Mouse (Mus musculus) neutrophil, adult 5-6 weeks (primary cell): Measurements from ENCODE around the gene Espnl. TPM values are rescaled to one million over a fixed set of nuclear protein-coding genes. Genes with fewer than 3 reads are reported as not detected.
A peak's percentile ranks its signal among the peaks of the same experiment; 100 is the strongest.

Experiments used
- ATAC-seq: fragments of 151-379, 151-347 bp; 2 replicates; pipeline ENCODE4 v1.8.0; 2017; ENCODE audit warnings: mild to moderate bottlenecking, moderate TSS enrichment; ENCODE audit not compliant: insufficient number of reproducible peaks, poor library complexity, low FRiP score, severe bottlenecking; ENCODE audit errors: extremely low read depth
- total RNA-seq: library from RNA; stranded (forward); fragments of 200-1000 nt; gene quantifications from 2 replicates; pipeline ENCODE4 v1.2.3, GENCODE M21; 2017

Espnl gene
- total RNA-seq, 1 experiment from 2014 or later, result 0.12 TPM

DNA sequence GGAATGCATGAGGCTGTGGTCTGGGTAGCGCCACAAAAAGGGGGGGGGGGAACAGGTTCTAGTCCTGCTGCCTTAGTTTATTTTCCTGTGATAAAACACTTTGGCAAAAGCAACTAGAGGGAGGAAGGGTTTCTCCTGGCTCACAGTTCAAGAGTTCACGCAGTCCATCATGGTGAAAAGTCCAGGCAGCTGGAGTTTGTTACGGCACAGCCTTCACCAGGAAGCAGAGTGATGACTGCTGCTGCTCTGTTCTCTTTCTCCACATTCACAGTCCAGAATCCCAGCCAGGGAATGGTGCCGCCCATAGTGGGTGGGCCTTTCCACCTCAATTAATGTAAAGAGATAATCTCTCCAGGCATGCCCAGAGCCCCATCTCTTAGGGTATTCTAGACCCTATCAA lies 9.6 kb upstream of the Espnl start:
- no peak for ATAC-seq

DNA sequence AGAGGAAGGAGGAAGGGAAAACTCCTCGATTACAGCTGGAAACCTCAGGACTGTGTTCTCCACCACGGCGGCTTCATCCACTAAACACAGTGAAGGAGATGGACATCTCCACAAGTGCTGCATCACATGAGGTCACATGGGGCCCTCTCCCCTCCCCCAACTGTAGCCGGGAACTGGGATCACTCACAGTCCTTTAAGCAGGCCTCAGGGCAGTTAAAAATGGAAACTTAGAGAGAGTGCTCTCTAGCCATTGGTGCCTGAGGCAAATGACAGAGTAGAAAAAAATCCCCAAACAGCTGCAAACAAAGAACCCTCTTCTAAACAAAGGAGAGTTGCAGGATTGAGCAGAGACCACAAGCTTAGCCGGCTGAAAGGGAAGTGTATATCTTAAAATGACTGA lies 8.6 kb upstream of the Espnl start:
- ATAC-seq, result no peak

DNA sequence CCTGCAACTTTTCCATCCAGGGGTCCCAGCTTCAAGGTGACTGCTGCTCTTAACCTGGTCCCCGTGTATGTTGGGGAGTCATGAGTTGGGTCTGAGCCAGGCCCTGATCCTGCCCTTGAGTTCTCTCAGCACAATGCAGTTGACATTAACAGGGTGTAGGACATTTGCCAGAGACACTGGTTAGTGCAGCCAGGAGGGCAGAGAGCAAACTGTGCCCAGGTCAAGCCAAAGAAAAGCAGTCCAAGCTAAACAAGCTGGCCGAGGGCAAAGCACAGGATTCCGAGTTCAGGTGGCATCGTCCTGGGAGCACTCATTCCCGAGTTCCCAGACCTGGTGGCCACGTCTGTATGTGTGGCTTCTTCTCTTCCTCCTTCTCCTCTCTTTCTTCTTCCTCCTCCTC lies 4.2 kb upstream of the Espnl start:
- ATAC-seq, result no peak

DNA sequence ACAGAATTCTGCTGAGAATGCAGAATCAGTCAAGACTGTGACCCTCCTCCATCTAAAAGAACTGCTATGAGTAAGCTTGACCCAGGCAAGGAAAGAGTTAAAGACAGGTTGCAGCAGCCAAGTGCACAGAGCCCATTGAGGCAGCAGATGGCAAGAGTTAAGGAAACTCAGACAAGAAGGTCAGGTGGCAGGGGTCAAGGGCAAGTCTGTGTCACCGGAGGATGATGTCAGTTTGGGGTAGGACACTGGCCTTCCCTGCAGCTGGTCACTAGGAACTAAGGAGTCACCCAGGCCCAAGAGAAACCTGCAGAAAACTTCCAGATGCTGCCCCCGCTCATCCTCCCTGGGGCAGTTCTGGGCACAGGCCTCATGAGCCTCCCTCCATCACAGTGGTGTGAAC lies 2.8 kb downstream of the Espnl start:
- no peak for ATAC-seq

DNA sequence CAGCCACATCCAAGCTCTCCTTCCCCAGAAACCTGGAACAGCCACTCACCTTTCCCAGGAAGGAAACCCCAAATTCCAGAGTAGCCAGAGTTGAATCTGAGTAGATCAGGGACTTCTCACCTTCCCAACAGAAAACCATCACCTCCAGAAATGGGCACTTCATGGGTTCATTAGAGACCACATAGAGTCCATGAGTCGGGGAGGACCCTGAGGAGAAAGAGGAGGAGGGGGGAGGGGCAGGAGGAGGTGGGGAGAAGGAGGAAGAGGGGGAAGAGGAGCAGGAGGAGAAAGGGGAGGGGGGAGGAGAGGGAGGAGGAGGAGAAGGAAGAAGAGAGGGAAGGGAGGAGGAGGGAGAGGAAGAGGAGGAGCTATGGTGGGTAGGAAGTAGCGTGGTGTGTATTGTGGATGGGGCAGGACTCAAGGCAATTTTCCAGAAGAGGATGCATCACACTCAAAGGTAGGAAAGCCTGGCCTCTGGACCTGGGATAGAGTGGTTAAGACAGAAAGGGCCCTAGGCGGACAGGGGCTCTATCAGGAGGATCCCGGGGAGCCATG lies 3.7 kb downstream of the Espnl start:
- ATAC-seq, result no peak

DNA sequence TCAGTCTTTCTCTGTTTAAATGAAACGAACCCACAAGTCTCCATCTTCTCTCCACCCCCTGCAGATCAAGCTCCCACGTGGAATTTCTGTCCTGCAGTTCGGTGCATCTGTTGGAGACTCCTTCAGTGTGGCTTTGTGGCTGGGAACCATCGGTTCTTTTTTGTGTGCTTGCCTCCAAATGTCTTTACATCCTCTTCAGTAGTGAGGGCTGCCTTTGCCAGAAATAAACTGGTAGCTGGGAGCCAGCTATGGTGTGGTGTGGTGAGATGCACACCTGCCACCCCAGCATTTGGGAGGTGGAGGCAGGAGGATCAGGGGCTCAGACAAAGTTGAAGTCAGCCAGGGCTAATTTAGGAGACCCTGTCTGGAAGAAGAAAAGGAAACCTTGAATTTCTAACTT lies 10.2 kb downstream of the Espnl start:
- no peak for ATAC-seq

DNA sequence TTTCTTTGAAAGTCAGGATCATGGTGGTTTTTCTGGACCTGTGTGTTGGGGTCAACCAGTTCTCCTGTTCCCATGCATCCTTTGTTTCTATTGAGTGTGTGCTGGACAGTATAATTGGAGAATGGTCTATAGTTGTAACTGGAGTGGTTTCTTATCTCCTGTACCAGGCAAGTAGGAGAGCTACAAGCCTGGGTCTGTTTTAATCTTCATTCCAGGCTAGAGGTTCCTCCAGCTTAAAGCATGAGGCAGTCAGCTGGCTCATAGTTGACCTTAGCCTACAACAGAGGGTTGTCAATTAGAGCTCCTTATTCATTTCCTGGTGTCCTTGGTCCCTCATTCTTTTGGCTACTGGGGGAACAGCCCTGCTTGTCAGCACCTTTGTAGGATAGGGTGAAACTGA lies 11.7 kb downstream of the Espnl start:
- no peak for ATAC-seq

DNA sequence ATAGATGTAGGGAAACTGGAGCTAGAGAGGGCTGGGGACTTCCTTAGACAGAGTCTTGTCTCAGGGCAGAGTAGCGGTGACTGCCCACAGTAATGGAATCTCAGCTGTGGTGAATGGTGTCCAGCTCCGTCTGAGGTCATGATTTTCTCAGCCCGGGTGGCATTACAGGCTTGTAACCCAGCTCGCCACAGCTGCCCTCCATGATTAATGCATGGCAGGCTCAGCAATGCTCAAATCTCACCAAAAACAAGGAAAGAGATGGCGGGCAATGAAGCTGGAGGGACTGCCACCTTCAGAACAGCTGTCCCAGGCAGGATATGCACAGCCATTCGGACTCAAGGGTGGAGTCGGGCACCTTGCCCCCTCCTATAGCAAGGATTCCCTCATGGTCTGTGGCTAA lies 15.5 kb downstream of the Espnl start:
- no peak for ATAC-seq

DNA sequence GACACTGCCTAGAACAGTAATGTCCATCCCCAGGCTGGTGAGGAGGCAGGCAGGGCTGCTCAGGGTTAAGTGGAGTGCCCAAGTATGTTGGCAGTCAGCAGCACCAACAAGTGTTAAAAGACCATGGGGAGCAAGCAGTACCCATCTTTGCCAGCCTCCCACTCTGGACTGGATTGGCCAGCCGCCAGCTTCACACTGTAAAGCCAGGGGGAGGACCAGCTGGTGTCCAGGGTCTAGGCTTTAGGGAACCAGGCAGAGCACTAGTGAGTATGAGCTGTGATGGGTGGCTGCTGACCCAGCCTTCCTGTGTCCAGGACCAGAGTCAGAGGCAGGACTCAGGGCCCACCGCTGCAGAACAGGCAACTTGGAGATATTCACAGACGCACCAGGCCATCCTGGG lies 22.1 kb downstream of the Espnl start:
- no peak for ATAC-seq

DNA sequence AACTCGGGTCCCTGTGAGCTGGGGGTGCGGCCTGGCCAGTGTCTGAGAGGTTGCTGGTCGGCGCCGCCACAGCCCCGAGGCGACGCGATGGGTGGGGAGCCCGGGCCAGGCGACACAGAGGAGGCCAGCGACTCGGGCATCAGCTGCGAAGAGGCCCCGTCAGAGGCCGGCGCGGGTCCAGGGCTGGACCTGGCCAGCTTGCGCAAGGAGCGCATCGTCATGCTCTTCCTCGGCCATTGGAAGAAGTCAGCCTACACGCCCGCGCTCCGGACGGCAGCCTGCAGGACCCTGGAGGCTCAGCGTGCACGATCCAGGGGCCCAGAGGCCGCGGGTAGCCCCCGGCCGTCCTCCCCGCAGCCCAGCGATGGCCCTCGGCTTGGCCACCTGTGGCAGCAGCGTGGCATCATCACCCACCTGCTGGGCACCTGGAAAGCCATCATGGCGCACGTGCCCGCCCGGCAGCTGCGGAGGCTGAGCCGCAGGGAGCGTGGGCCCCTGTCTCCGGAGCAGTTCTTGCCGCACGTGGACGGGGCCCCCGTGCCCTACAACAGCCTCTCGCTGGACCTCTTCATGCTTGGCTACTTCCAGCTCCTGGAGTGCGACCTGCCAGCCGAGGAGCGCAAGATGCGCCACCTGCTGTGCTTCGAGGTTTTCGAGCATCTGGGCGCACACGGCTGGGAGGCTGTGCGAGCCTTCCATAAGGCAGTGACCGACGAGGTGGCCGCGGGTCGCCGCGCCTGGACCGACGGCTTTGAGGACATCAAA lies 23.2 kb downstream of the Espnl start:
- ATAC-seq, result no peak

DNA sequence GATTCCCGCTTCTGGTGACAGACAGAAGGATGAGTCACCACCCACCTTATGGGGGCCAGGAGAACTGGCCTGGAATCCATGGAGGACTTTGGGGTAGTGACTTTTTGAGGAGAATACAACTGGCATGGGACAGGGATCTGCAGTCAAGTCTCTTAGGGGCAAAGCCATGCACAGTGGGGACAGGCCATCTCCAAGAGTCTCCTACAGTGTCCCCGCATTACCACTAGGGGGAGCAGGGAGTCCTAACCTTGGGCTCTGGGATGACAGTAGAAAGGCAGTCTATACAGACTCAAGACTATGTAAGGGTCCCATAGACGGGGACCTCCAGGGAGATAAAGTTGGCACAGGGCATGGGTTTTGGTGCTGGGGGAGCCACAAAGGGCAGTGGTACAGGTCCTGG lies 25.0 kb downstream of the Espnl start:
- ATAC-seq, result peak; percentile 52; the same call in 1 of the 2 replicates

DNA sequence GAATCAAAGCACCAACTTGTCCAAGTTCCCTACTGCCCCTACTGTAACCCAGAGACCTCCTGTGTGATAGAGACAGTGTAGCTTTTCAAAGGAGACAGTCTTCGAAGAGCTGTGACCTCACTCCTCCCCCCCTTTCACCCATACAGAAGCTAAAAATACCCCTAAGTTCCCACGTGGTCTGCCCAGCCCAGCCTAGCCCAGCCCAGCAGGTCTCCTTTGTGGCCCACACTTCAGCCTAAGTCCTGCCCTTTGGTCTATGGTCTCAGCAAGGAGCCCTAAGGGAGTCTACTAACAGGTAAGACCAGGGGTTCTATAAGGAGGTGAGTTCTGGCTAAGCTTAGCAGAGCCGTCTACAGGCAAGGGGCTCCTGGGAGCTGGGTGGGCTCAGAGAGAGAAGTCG lies 29.0 kb downstream of the Espnl start, which contains the start of gene Klhl30:
Klhl30 (plus strand) TSS at position 176 of the 400 bp plus-strand sequence.
- ATAC-seq, result no peak

DNA sequence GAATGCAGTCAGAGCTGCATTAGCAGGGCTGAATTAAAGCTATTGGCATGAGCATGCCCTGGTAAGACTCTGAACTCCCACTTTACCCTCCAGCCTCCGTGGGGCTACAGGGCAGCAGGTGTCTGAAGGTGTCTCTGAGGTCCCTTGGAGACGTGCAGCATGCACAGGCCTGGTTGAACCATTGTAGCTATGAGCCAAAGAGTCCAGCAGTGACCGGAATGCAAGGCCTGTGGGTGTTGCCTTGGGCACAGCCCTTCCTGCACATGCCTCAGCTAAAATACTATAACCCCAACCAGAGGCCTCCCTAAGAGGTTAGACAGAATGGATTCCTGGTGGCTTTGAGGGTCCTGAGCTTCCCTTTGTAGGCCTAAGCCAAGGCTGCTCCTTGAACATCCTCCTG lies 29.4 kb downstream of the Espnl start:
- ATAC-seq, result no peak

DNA sequence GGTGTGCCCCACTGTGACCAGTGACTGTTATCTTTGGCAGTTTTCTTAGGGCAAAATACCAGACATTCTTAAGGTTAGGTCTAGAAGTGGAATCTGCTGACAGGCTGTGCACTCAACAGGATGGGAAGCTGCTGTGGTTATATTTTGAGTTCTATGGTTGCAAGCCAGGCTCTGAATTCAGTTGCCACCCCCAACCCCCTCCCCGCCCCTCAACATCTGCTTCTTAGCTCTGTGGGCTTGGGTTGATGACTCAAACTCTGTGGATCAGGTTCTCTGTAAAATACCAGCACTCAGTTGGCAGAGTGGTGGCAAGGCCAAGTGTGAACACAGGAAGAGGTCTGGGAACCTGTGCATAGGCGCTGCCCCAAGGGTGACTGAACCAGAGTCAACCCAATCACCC lies 30.4 kb downstream of the Espnl start:
- ATAC-seq, result no peak

DNA sequence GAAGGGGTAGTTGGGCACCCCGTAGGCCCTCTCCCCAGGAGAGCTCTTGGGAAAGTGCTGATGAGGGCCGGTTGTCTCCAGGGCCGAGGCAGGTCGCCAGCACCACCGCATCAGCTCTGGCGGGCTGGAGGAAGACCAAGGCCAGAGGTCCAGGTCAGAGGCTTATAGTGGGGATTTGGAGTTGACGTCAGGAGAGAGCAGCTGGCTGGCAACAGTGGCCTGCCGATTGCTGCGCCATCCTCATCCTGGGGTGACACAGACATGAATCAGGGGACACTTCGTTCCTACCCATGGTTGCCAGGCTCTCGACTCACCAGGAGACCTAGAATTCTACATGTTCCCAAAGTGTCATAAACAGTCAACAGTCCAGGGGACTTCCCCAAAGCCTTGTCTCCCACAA lies 34.2 kb downstream of the Espnl start:
- ATAC-seq, result no peak

DNA sequence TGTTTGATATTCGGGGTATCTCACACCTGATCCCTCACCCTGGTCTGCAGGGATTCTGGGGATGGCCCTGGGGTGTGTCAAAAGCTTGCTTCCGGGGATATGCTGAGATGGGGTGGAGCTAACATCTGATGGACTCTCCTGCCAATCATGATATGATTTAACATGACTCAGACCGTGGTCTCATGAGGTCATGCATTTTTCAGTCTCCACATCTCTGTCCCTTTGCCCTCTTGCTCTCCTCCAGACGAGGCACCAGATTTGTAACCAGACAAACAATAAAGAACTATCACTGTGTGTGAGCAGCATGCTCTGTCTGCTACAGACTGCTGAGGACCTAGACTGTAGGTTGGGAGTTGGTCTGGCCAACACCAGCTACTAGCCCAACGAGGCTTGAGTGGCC lies 40.2 kb downstream of the Espnl start:
- ATAC-seq, result no peak

DNA sequence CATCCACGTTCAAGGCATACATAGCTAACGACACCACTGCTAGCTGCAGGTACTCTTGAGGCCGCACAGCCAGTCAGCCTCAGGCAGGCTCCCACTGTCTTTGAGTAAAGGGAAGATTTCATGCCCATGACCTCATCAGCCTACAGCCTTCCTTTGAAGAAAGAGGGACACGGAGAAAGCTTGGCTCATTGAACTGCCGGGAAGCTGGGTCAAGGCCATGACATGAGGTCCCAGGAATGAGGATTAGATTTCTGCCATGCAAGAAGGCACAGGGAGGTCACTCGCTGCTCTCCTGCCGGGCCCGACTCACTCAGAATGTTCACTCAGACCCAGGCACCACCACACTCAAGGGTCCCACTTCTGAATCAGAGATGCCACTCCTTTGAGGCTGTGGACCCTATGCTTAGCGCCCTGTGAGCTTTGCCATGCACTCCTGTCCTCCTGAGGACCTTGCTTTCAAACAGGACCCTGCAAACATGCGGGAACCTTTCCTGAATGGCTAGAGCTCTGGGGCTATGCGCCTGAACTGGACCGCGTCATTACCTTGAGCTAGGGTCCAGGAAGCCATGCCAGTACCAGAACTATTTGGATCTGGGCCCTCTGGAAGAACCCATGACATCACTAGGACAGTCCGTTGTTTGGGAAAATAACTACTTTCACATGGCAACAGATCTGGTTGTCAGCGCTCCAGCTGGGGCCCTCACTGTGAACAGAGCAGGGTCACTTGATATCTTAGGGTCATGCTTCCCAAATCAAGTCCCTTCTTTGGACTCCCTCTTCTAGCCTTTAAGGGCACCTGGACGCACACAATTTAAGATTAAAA lies 43.2 kb downstream of the Espnl start:
- no peak for ATAC-seq

DNA sequence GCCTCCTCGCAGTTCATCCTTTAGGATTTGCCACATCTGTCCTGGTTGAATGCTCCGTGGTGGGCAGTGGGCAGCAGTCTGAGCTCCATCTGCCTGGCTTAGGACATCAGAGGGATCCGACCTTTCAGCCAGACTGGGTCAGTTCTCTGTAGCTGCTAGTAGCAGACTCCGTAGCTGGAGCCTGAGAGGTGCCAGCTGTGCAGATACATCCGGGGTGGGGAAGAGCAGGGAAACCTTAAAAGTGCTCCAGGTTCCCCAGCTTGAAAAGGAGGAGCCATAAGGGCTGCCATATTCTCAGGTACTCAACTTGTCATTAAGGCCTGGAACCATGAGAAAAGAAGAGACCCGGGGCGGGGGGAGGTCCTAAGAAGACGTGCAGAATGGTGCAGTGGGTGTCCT lies 43.9 kb downstream of the Espnl start:
- ATAC-seq, result no peak

DNA sequence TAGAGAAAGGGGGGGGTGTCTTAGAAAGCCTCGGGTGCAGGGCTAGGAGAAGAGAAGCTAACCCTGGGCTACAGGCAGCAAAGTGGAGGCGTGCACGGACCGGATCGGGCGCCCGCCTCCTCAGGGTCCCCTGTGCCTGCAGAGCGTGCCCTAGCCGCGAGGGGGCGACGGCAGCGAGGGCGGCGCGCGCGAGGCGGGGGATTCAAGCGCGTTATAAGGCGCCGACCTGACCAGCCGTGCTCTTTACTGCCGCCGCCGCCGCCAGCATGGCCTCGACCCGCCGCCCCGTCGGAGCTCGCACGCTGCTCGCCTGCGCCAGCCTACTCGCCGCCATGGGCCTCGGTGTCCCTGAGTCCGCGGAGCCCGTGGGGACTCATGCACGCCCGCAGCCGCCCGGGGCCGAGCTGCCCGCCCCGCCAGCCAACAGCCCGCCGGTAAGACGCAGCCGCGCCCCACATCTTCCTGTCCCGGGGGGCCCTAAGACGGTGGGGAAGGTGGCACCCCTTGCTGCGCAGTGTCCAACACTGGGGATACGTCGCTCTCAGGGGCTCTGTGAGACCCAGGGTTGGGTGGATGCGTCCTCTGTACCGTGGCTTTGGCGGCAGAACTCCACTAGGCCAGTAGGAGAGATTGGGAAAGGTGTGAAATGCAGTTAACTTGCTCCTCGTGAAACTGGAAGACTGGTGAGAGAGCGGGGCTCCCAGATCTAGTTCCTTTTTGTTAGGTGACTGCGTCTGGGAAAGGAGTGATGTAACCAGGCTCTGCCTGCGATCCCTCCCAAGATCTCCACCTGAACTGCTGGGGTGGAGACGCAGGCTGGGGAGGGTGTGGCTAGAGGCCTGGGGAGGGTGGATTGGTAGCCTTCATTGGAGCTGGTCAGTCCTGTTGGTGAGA lies 44.6 kb downstream of the Espnl start, which contains the start of gene Erfe:
Erfe (plus strand) TSS at position 216 of the 894 bp plus-strand sequence.
- peak; percentile 44; the same call in 1 of the 2 replicates for ATAC-seq
